Mouse (Mus musculus) lung, postnatal 14 days (tissue): ENCODE data around the gene Slc19a3.

Source experiments
- DNase-seq: peaks from one replicate; pipeline ENCODE4 v3.0.0; 2021

The Slc19a3 gene

GRCm38 (mm10) chr1:83038109-83038672 is at the start of gene Slc19a3:
Slc19a3 (minus strand) TSS chr1:83038448.
- DNase-seq = peak; percentile 32

GRCm38 (mm10) chr1:83084790-83085189 is 46.5 kb upstream of the Slc19a3 start:
- DNase-seq = no peak

- no peak for DNase-seq
These were observed 38.8 kb upstream of the Slc19a3 start for GRCm38 (mm10) chr1:83077016-83077415.

GRCm38 (mm10) chr1:83076190-83076917 is 38.1 kb upstream of the Slc19a3 start:
- peak; percentile 35 for DNase-seq

- no peak for DNase-seq
These were observed 37.4 kb upstream of the Slc19a3 start for GRCm38 (mm10) chr1:83075526-83076189.

- no peak for DNase-seq
These were observed 29.0 kb upstream of the Slc19a3 start for GRCm38 (mm10) chr1:83067205-83067604.

- no peak for DNase-seq
These were observed 28.3 kb upstream of the Slc19a3 start for GRCm38 (mm10) chr1:83066577-83066976.

GRCm38 (mm10) chr1:83064851-83065250 is 26.6 kb upstream of the Slc19a3 start:
- peak; percentile 31 for DNase-seq

- DNase-seq = no peak
These were observed 22.4 kb upstream of the Slc19a3 start, which contains the start of gene Krtap28-13 for GRCm38 (mm10) chr1:83060643-83061042. Krtap28-13 (plus strand) TSS chr1:83060930.

- no peak for DNase-seq
These were observed 21.0 kb upstream of the Slc19a3 start, which contains the start of gene A030005K14Rik for GRCm38 (mm10) chr1:83059278-83059677. A030005K14Rik (minus strand) TSS chr1:83059378.

GRCm38 (mm10) chr1:83058481-83058880 is 20.2 kb upstream of the Slc19a3 start:
- no peak for DNase-seq

- no peak for DNase-seq
These were observed 6.7 kb upstream of the Slc19a3 start, which contains the start of gene Gm47969 for GRCm38 (mm10) chr1:83044882-83045427. Gm47969 (plus strand) TSS chr1:83044932.

- DNase-seq = no peak
These were observed 4.1 kb upstream of the Slc19a3 start, which contains the start of gene Krtap28-10 for GRCm38 (mm10) chr1:83042380-83042779. Krtap28-10 (minus strand) TSS chr1:83042480.

GRCm38 (mm10) chr1:83039080-83039479 is 832 bp upstream of the Slc19a3 start:
- DNase-seq = no peak

- DNase-seq = no peak
These were observed 1.2 kb downstream of the Slc19a3 start for GRCm38 (mm10) chr1:83036892-83037667.

- DNase-seq = no peak
These were observed 3.7 kb downstream of the Slc19a3 start for GRCm38 (mm10) chr1:83034509-83034908.

GRCm38 (mm10) chr1:83032508-83032907 is 5.7 kb downstream of the Slc19a3 start:
- no peak for DNase-seq

- DNase-seq = no peak
These were observed 6.3 kb downstream of the Slc19a3 start for GRCm38 (mm10) chr1:83031950-83032349.

- DNase-seq = no peak
These were observed 21.7 kb downstream of the Slc19a3 start for GRCm38 (mm10) chr1:83016556-83016955.

GRCm38 (mm10) chr1:83015329-83015879 is 22.8 kb downstream of the Slc19a3 start:
- no peak for DNase-seq

- DNase-seq = no peak
These were observed 23.8 kb downstream of the Slc19a3 start for GRCm38 (mm10) chr1:83014477-83014876.

GRCm38 (mm10) chr1:83007471-83007870 is 30.8 kb downstream of the Slc19a3 start:
- no peak for DNase-seq
